Mouse (Mus musculus): ENCODE data around the gene Narf. TPM values are rescaled to one million over a fixed set of nuclear protein-coding genes. Genes with fewer than 3 reads are reported as not detected.

Narf gene
- 78.6 and 79.8 TPM in 2 replicates for polyA plus RNA-seq (2012; rRNA removed)

GRCm38 (mm10) chr11:121236564-121237344 is at the start of gene Narf:
Narf (plus strand) TSS chr11:121237253.

GRCm38 (mm10) chr11:121204161-121205006 is 32.7 kb upstream of the Narf start, which contains the start of the genes Hexdc and Ogfod3:
Hexdc (plus strand) TSS chr11:121204433.
Ogfod3 (minus strand) TSS chr11:121204711.

GRCm38 (mm10) chr11:121229018-121229439 is 8.0 kb upstream of the Narf start, which contains the start of gene Cybc1:
Cybc1 (minus strand) TSS chr11:121229322.

DNA sequence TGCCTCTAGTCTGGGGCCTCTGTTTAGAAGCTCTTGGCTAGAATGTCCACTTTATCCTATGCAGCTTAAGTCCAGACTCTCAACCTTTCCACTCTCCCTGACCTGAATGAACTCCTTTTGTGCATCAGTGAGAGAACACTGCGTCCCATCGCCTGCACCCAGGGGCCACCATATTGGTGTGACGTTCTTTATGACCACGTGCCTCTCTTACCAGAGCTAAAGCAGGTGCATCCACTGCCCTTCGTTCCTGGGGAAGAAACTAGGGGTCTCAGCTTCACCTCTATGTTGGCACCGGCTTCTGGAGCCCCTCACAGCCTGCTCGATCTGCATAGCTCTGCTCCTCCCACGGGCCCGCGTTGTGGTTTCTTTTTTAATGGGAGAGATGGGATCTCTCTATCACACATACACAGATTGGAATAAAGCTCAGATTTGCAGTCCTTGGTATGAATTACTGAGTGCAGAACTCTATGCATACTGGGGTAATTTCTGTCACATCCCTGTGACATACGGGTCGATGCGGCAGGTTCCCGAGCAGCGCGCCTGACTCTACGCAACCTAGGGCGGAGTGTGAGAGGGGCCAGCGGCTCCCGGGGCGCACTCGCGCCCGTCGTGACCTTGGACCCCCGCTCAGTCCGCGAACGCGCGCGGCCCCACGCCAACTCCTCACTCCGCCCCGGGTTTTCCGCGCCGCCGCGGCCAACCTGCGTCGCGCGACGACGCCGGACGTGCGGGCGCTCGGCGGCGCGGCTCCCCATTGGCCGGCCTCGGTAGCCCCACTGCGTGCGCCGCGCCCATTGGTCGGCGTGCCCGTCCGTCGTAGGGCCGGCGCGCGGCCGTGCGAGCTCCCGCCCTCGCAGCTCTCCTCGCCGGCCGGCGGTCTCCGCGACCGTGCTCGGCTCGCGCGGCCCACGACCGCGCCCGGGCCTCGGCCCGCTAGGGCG is 22.4 kb downstream of the Narf start, which contains the start of gene Foxk2:
Gene Foxk2 (plus strand): TSS at position 831 of the 941 bp plus-strand sequence.

Other genes starting within 250 kb of the Narf start
- gene Csnk1d, start 245.9 kb upstream of the Narf start, polyA plus RNA-seq (2012; rRNA removed): 158 and 162 TPM in 2 replicates
- gene Cd7, start 197.8 kb upstream of the Narf start, polyA plus RNA-seq (2012; rRNA removed): not detected in 2 replicates
- not detected in 2 replicates for gene Sectm1b, start 173.7 kb upstream of the Narf start, polyA plus RNA-seq (2012; rRNA removed)
- gene Sectm1a, start 156.0 kb upstream of the Narf start, polyA plus RNA-seq (2012; rRNA removed): 0.05 TPM in 1 of 2 replicates, not detected in the other
- gene Tex19.2, start 118.6 kb upstream of the Narf start, polyA plus RNA-seq (2012; rRNA removed): not detected in 2 replicates
- gene Tex19.1, start 91.1 kb upstream of the Narf start, polyA plus RNA-seq (2012; rRNA removed): not detected in 2 replicates
- 0.65 and 0.70 TPM in 2 replicates for gene Uts2r, start 77.0 kb upstream of the Narf start, polyA plus RNA-seq (2012; rRNA removed)
- 131 and 136 TPM in 2 replicates for gene Hexdc, start 32.8 kb upstream of the Narf start, polyA plus RNA-seq (2012; rRNA removed)
- gene Ogfod3, start 32.5 kb upstream of the Narf start, polyA plus RNA-seq (2012; rRNA removed): 7.4 and 9.6 TPM in 2 replicates
- 48.4 TPM in 2 replicates for gene Cybc1, start 7.9 kb upstream of the Narf start, polyA plus RNA-seq (2012; rRNA removed)
- 59.0 and 65.3 TPM in 2 replicates for gene Foxk2, start 22.7 kb downstream of the Narf start, polyA plus RNA-seq (2012; rRNA removed)
- gene Wdr45b, start 117.2 kb downstream of the Narf start, polyA plus RNA-seq (2012; rRNA removed): 77.3 and 82.3 TPM in 2 replicates
- gene Rab40b, start 151.0 kb downstream of the Narf start, polyA plus RNA-seq (2012; rRNA removed): 9.8 and 12.2 TPM in 2 replicates
- gene Fn3krp, start 184.1 kb downstream of the Narf start, polyA plus RNA-seq (2012; rRNA removed): 12.3 and 12.6 TPM in 2 replicates
- 5.4 and 6.4 TPM in 2 replicates for gene Fn3k, start 197.7 kb downstream of the Narf start, polyA plus RNA-seq (2012; rRNA removed)
- 75.9 and 76.6 TPM in 2 replicates for gene Tbcd, start 214.7 kb downstream of the Narf start, polyA plus RNA-seq (2012; rRNA removed)